Mouse (Mus musculus) heart, postnatal 0 days (tissue): ENCODE measurements at regions not wholly inside any gene's neighbourhood (a gene's known extent, or its start where the extent isn't known, plus 50 kb on each side); places are given as distances from the start of the nearest gene placed in this dataset.

ENCODE experiments used
- CTCF ChIP-seq: IDR thresholded peaks from 2 replicates; pipeline ENCODE4 v1.5.1; 2016; ENCODE audit warnings: antibody characterized with exemption, control low read depth, low read depth
- EP300 ChIP-seq: IDR thresholded peaks from 2 replicates; pipeline ENCODE4 v1.6.1; 2016; ENCODE audit warnings: antibody characterized with exemption, low read depth

GRCm38 (mm10) chr14:61784609-61785008 lies 177.4 kb downstream of the Kcnrg start:
- no peak for TF ChIP-seq EP300
- no peak; the same call in 1 of the 2 replicates for TF ChIP-seq CTCF
